Mouse (Mus musculus) neural tube, embryonic 13.5 days (tissue): ENCODE measurements around the gene Itpr1. TPM values are rescaled to one million over a fixed set of nuclear protein-coding genes. Genes with fewer than 3 reads are reported as not detected.
A peak's percentile ranks its signal among the peaks of the same experiment; 100 is the strongest.

ENCODE experiments used
- ATAC-seq: fragments of 200-750 bp; cut with Nextera tagmentation; 2 replicates; pipeline ENCODE4 v1.8.0; 2017; ENCODE audit warnings: low read depth, mild to moderate bottlenecking, moderate TSS enrichment, moderate library complexity
- H3K27ac ChIP-seq: fragments of 300-500 bp; sonication (generic); replicated peaks from 2 replicates; pipeline ENCODE4 v1.5.1; 2015; ENCODE audit warnings: moderate library complexity, mild to moderate bottlenecking, inconsistent platforms
- H3K27me3 ChIP-seq: fragments of 300-500 bp; sonication (generic); 2 replicates; pipeline ENCODE4 v1.6.1; 2015; ENCODE audit warnings: mild to moderate bottlenecking, inconsistent platforms
- H3K36me3 ChIP-seq: fragments of 300-500 bp; sonication (generic); 2 replicates; pipeline ENCODE4 v1.6.1; 2015; ENCODE audit warnings: mild to moderate bottlenecking, inconsistent platforms
- H3K4me1 ChIP-seq: fragments of 300-500 bp; sonication (generic); replicated peaks from 2 replicates; pipeline ENCODE4 v1.6.1; 2015; ENCODE audit warnings: inconsistent platforms
- H3K4me2 ChIP-seq: fragments of 300-500 bp; sonication (generic); 2 replicates; pipeline ENCODE4 v1.6.1; 2015; ENCODE audit warnings: inconsistent platforms, mild to moderate bottlenecking, moderate library complexity
- H3K4me3 ChIP-seq: fragments of 300-500 bp; sonication (generic); 2 replicates; pipeline ENCODE4 v1.5.1; 2015; ENCODE audit warnings: mild to moderate bottlenecking, inconsistent platforms
- H3K9ac ChIP-seq: fragments of 300-500 bp; sonication (generic); 2 replicates; pipeline ENCODE4 v1.6.1; 2015; ENCODE audit warnings: moderate library complexity, mild to moderate bottlenecking, inconsistent platforms
- H3K9me3 ChIP-seq: fragments of 300-500 bp; sonication (generic); 2 replicates; pipeline ENCODE4 v1.6.1; 2016; ENCODE audit warnings: inconsistent platforms
- WGBS: fragments of 180-500 bp; shearing (Covaris S2); methylation state at CpG from one replicate; pipeline ENCODE4 v1.1.7; 2015; 5-methylcytosine and 5-hydroxymethylcytosine counted together
- polyA plus RNA-seq: library from polyadenylated mRNA; unstranded; fragments of >200 nt; fragmentation: Nextera tagmentation; extraction: Ambion mirVana; gene quantifications from 2 replicates; pipeline ENCODE4 v1.2.1, GENCODE M21; 2015

The Itpr1 gene
- polyA plus RNA-seq, 1 experiment from 2014 or later = 4.2 TPM

DNA sequence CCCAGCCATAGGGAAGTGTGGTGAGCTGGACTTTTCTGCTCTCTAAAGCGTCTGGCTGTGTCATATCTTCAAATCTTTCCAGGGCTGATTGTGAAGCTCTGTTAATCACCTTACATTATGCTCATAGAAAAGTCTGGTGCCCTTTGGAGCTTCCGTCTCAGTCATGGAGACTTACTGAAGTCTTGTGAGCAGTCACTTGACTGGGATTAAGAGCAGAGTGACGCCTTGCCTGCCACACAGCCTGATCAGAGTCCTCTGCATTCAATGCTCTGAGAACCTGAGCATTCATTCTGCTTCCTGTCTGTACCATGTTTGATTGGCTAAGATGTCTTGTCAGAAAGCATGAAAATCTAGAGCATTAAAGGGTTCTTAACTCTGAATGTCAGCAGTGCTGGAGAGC is 314.7 kb downstream of the Itpr1 start:
- no peaks in the 10 kb centered on the region for H3K27me3 ChIP-seq
- no peak overlapping the region for H3K4me2 ChIP-seq
- ATAC-seq = no peak
- WGBS = 88% methylated on average over 3 of the region's 3 CpGs
- no peak overlapping the region for H3K4me3 ChIP-seq
- no peaks in the 10 kb centered on the region for H3K36me3 ChIP-seq
- no peak overlapping the region for H3K9ac ChIP-seq
- no peaks in the 10 kb centered on the region for H3K9me3 ChIP-seq
- peaks cover 20% of the 10 kb centered on the region for H3K4me1 ChIP-seq
- no peak overlapping the region for H3K27ac ChIP-seq

DNA sequence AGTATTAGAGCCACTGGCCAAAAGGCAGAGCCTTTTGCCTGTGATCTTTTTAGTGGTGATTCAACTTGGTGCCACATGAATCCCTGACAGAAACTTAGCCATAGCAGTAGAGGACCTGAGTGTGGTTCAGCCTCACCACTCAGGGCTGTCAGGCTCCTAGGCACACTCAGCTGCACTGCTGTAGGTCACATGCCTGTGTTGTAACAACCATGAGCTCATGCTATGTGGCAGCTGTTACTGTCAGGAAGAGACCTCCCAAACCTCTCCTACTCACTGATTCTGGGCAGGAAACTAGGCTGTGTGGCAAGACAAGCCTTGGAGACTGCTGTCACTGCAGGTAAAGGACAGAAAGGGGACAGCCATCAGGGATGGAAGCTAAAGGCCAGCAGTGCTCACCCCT is 315.1 kb downstream of the Itpr1 start:
- no peak for ATAC-seq
- no peaks in the 10 kb centered on the region for H3K9me3 ChIP-seq
- H3K4me2 ChIP-seq = no peak overlapping the region
- no peak overlapping the region for H3K4me3 ChIP-seq
- no peak overlapping the region for H3K27ac ChIP-seq
- H3K27me3 ChIP-seq = no peaks in the 10 kb centered on the region
- no peak overlapping the region for H3K9ac ChIP-seq
- H3K36me3 ChIP-seq = no peaks in the 10 kb centered on the region
- H3K4me1 ChIP-seq = peaks cover 20% of the 10 kb centered on the region

DNA sequence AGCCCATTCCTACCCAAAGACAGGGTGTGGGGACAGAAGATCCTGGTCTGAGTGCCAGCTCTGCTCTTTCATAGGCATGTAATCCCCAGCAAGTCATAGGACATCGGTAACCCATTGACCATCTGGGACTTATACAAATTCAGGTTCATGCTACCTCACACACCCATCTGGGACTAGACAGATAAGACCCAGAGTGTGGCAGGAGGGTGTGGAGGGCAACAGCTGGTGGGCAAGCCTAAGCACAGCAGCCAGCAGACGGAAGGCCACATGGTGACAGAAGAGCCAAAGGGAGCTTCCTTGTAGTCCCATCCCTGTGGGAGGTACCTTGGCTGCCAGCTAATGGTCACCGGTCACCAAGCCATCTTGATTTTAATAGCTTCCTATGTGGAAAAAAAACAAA is 316.3 kb downstream of the Itpr1 start:
- ATAC-seq = no peak
- WGBS = 83% methylated on average over 3 of the region's 3 CpGs

DNA sequence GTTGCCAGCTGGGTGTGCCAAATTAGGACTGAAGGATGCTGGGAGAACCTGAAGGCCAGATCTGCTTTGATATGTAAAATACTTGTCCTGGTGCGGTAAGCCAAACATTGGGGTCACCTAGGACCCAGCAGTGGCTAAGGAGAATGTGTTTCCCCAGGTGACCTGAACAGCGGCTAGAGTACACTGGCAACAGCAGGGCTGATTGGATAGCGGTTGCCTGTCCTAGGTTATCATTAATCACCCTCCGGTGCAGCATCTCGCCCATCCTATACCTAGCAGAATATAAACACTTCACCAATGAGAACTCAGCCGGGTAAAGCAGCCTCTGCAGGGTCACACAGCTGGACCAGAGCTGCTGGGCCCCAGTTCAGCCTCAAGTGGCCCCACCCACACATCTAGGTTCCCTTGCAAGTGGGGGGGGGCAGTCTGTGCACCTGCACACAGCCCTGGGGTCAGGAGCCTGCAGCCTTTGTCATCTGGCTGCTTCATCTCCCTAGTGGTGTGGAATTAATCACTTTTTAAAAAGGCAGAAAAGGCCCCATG is 318.0 kb downstream of the Itpr1 start:
- Histone ChIP-seq H3K9me3 (no peaks in the 10 kb centered on the region), H3K36me3 (no peaks in the 10 kb centered on the region), H3K4me2 (0 out of 2 replicates have a peak overlapping the region, but pooled peaks have one; percentile 2), H3K27me3 (no peaks in the 10 kb centered on the region), H3K9ac (no peak overlapping the region), H3K27ac (peak overlapping the region; percentile 10; the same call in 1 of the 2 replicates), H3K4me1 (peaks cover 20% of the 10 kb centered on the region), H3K4me3 (no peak overlapping the region)
- ATAC-seq = peak; percentile 76
- WGBS = 34% methylated on average over 6 of the region's 6 CpGs

More for the DNA sequence above, 316.3 kb downstream of the Itpr1 start:
- Histone ChIP-seq H3K9me3 (no peaks in the 10 kb centered on the region), H3K4me3 (no peak overlapping the region), H3K27me3 (no peaks in the 10 kb centered on the region), H3K27ac (no peak overlapping the region), H3K36me3 (no peaks in the 10 kb centered on the region), H3K4me1 (peaks cover 20% of the 10 kb centered on the region), H3K4me2 (no peak overlapping the region), H3K9ac (no peak overlapping the region)

DNA sequence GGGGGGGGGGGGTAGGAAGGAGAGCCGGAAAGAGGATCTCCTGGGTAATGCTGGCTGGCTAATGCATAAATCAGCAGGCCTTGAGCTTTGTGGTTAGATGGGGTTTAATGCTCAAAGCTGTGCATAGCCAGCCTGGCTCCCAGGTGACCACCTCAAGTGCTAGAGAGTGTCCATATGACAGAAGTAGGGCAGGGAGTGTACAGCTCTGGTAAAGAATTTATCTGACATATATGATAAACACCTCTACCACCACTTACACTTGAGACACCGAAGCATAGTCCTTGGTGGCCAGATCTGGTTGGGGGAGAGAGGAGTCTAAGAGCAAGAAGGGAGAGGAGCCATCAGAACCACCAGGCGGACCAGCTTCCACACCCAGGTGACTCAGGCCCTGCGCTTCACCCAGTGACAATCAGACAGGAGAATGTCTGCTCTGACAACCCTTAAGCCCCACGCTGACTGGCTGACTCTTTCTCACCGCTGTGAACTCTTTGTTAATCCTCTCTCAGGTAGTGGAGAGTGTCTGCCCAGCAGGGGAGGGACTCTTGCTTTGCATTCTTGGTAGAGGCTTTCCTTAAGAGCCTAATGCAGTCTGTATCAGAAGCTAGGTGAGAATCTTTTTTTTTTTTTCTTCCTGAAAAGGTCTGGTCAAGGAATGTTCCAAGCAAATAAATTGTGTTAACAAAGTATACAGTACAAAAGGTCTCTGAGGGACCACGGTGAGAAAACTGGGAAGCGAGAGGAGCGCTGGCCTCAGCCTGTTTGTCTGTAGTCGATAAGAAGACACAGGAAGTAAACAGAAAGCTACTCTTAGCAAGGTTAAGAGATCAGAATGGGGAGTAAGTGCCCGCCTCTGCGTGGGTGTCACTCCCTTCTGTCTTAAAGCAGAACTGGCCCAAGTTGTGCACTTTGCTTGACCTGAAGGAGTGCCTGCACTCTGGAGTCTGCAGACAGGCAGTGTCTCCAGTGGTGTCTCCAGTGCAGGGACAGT is 318.7 kb downstream of the Itpr1 start:
- no peaks in the 10 kb centered on the region for H3K9me3 ChIP-seq
- peaks cover 20% of the 10 kb centered on the region for H3K4me1 ChIP-seq
- H3K27ac ChIP-seq = no peak overlapping the region
- no peaks in the 10 kb centered on the region for H3K36me3 ChIP-seq
- no peak overlapping the region for H3K4me3 ChIP-seq
- no peak overlapping the region for H3K9ac ChIP-seq
- 46% methylated on average over 12 of the region's 12 CpGs for WGBS
- H3K4me2 ChIP-seq = no peak overlapping the region
- ATAC-seq = peak; percentile 71
- H3K27me3 ChIP-seq = no peaks in the 10 kb centered on the region

DNA sequence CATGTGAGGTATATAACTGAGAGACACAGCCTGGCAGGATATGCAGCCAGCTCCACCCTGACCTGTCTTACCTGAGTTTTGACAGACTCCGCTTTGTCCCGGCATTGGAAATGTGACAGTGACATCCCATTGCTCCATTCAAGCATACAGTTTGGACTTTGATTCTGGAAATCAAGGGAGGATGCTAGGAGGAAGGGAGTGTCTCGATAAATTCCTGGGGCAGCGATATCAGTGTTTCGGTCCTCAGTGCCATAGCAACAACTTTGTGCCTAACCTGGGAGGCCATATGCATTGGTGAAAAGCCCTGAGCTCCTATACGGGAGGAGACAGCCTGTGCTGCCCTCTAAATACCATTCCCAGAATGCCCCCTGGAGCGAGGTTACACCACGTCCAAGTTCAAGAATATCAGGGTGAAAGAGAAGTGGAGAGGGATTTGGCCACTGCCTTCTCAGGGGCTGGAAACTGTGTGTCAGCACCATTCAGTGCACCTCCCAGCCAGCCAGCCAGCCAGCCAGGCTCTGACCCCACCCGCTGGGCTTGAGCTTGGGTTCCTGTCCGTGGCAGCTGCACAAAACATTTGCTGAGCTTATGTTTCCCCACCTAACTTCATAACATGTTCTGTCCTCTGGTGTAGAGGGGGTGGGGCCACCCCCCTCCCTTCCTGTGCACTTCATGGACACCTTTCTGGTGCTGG is 319.7 kb downstream of the Itpr1 start:
- H3K27me3 ChIP-seq = no peaks in the 10 kb centered on the region
- no peak for ATAC-seq
- H3K9me3 ChIP-seq = no peaks in the 10 kb centered on the region
- H3K4me2 ChIP-seq = no peak overlapping the region
- no peak overlapping the region for H3K27ac ChIP-seq
- H3K36me3 ChIP-seq = no peaks in the 10 kb centered on the region
- WGBS = 85% methylated on average over 10 of the region's 10 CpGs
- no peak overlapping the region for H3K4me3 ChIP-seq
- no peak overlapping the region for H3K9ac ChIP-seq
- peaks cover 20% of the 10 kb centered on the region for H3K4me1 ChIP-seq

DNA sequence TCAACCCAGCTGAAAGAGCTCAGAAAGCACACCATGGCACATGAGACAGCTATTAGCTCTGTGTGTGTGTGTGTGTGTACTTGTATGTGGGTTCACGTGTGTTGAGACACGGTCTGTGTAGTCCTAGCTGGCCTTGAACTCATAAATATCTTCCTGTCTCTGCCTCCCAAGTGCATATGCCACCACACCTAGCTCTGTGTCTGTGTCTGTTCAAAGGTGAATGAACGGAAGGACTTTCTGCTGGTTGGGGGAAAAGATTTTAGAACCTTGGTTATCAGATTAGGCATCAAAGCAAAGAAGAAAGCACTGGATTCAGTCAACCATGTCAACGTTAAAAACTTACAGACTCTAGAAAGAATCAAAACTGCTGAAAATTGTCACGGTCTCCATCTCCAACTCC is 321.2 kb downstream of the Itpr1 start:
- 92% methylated on average over 5 of the region's 5 CpGs for WGBS
- Histone ChIP-seq H3K4me1 (peaks cover 20% of the 10 kb centered on the region), H3K4me2 (no peak overlapping the region), H3K4me3 (no peak overlapping the region), H3K9ac (no peak overlapping the region), H3K27me3 (no peaks in the 10 kb centered on the region), H3K36me3 (no peaks in the 10 kb centered on the region), H3K9me3 (no peaks in the 10 kb centered on the region), H3K27ac (no peak overlapping the region)
- no peak for ATAC-seq

DNA sequence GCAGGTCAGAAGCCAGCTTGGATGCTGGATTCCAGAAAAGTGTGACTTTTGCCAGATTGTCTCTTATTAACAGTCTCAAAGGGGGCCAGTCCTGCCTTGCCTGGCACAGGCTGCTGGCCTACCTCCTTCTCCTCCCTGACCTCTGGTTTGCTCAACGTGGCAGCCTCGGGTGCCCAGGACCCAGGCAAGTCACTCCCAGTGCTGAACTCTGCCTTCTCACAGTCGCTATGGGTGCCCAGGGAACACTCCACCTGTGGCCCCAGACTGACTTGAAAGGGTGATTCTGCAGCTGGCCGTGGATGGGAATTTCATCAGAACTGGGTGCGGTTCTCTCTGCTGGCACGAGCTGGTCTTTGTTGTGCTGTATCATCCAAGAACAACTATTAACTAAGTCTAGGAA is 321.7 kb downstream of the Itpr1 start:
- no peak for ATAC-seq
- Histone ChIP-seq H3K36me3 (no peaks in the 10 kb centered on the region), H3K27me3 (no peaks in the 10 kb centered on the region), H3K9me3 (no peaks in the 10 kb centered on the region), H3K4me3 (no peak overlapping the region), H3K4me2 (no peak overlapping the region), H3K27ac (no peak overlapping the region), H3K4me1 (peaks cover 20% of the 10 kb centered on the region), H3K9ac (no peak overlapping the region)
- 83% methylated on average over 6 of the region's 6 CpGs for WGBS

DNA sequence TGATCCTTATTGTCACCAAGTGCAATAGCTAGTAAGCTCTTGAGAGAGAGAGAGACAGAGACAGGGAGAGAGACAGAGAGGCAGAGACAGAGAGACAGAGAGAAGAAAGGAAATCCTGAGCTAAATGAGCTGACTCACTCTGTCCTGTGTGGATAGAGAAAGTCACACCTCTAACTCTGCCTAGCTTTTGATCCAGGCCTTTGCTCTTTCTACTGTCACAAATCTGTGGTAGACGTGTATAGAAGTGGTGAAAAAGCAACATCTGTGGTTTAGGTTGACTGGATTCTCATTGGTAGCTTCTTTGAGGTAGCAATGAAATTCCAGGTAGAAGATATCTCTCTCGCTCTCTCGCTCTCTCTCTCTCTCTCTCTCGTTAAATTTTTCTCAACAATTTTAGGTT is 322.4 kb downstream of the Itpr1 start:
- Histone ChIP-seq H3K36me3 (no peaks in the 10 kb centered on the region), H3K9ac (no peak overlapping the region), H3K4me1 (peaks cover 20% of the 10 kb centered on the region), H3K27me3 (no peaks in the 10 kb centered on the region), H3K27ac (no peak overlapping the region), H3K4me2 (no peak overlapping the region), H3K9me3 (no peaks in the 10 kb centered on the region), H3K4me3 (no peak overlapping the region)
- 90% methylated on average over 4 of the region's 4 CpGs for WGBS
- no peak for ATAC-seq

DNA sequence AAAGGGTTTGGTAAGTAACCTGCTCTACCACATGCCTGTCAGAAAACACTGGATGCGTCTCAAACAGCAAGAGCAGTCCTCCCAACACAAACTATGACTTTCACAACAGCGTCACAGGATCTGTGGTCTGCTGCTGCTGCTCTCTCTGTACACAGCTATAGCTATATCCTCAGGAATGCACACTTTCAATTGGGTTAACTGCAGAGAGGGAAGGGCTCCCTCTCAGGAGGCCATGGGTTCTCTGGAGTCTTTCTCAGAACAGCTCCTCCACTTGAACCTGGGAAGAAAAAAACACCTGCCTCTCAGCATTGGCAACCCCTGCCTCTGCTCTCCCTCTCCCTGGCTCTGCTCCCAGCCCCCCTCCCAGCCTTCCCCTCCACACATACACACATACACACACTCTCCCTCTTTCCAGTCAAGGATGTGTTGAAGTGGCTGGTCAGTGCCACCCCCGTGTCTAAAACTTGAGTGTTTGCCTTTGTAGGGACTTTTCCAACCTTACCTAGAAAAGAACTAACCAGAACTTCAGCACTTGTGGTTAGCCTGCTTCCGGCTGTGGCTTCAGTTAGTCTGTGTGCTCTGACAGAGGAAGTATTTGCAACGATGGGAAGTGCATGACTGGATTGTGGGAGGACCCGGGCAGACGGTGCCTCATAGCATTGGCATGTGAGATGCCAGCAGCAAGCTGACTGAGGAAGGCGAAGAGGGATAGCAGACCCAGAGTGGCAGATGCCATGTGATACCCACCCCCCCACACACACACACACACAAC is 323.8 kb downstream of the Itpr1 start:
- H3K9me3 ChIP-seq = no peaks in the 10 kb centered on the region
- no peak overlapping the region for H3K9ac ChIP-seq
- ATAC-seq = no peak
- no peak overlapping the region for H3K4me2 ChIP-seq
- WGBS = 87% methylated on average over 8 of the region's 8 CpGs
- H3K36me3 ChIP-seq = no peaks in the 10 kb centered on the region
- no peak overlapping the region for H3K27ac ChIP-seq
- no peaks in the 10 kb centered on the region for H3K27me3 ChIP-seq
- H3K4me1 ChIP-seq = peaks cover 7% of the 10 kb centered on the region
- H3K4me3 ChIP-seq = no peak overlapping the region

DNA sequence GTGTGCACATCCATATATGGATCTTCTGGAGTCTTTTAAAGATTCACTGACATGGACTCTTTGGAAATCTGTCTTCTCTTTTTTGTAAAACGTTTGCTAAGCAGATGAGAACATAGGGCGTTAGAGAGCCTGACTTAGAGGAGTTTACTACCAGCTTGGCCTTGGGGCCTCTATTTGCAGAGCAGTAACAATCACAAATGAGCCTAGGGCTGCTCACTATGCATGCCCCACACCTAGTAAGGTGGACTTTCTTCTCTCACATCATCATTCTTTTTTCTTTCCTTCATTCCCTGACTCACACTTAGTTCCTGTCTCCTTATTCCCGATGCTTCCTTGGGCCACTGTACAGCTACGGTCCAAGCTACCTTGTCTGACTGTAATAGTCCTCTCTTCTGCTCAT is 325.5 kb downstream of the Itpr1 start:
- 92% methylated on average over 4 of the region's 4 CpGs for WGBS
- H3K27ac ChIP-seq = no peak overlapping the region
- no peak overlapping the region for H3K4me2 ChIP-seq
- no peak overlapping the region for H3K9ac ChIP-seq
- H3K36me3 ChIP-seq = no peaks in the 10 kb centered on the region
- no peak overlapping the region for H3K4me3 ChIP-seq
- no peaks in the 10 kb centered on the region for H3K27me3 ChIP-seq
- no peaks in the 10 kb centered on the region for H3K9me3 ChIP-seq
- no peaks in the 10 kb centered on the region for H3K4me1 ChIP-seq
- no peak for ATAC-seq

DNA sequence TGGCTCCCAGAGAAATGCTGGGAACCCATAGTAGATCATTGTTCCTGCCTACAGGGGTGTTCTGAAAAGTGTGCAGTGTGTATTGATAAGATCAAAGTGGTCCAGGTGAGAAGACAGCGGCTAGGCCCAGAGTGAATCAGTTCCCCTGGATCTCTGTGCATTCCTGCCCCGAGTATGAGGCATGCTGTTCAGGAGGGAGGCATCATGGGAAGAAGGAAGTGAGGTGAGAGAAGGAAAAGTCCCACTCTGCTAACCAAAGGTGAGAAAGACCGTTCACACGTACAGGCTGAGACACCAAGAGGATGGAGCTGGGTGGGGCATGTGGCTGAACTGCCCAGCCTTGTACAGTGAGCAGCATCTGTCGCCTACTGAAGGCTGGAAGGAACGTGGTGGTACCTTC is 327.5 kb downstream of the Itpr1 start:
- Histone ChIP-seq H3K9ac (no peak overlapping the region), H3K9me3 (no peaks in the 10 kb centered on the region), H3K4me1 (no peaks in the 10 kb centered on the region), H3K27me3 (no peaks in the 10 kb centered on the region), H3K27ac (no peak overlapping the region), H3K4me3 (no peak overlapping the region), H3K4me2 (no peak overlapping the region), H3K36me3 (no peaks in the 10 kb centered on the region)
- WGBS = 94% methylated on average over 6 of the region's 6 CpGs
- no peak for ATAC-seq
